Mouse (Mus musculus): Measurements from ENCODE around the gene Kcnh1.

DNA sequence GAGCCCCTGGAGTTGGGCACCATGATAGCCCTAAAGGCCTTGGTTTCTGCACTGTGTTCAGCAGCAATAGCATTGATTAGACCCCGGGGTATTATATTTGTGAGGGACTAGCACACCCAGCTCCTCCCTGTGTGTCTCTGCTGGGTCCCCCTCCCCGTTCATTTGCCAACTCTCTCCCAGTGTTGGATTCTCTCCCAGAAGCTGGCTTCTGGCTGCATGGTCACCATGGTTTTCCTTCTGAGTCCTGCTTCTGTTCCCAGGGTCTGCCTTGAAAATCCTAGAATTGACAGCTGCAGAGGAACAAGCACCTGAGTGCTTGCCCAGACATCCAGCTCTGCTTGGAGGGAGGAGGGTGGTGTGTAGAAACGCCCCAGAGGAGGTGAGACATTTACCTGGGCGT is 261.1 kb downstream of the Kcnh1 start:
- no peak for TF ChIP-seq TAL1 (IDR thresholded peaks at IDR 0.05; ENCODE audit: low read length)
- no peak for TF ChIP-seq GATA1 (IDR thresholded peaks at IDR 0.05; ENCODE audit: low read length)
